Mouse (Mus musculus) olfactory bulb, adult 2 months (tissue): ENCODE measurements around the gene Vps54.
"Not testable (repeated sequence)": the region's sequence is repeated elsewhere in the genome, so short reads cannot be mapped to it uniquely, and the experiment has no call there.

Experiments
- CTCF ChIP-seq: fragments of 200-500 bp; IDR thresholded peaks from 2 replicates; pipeline ENCODE4 v1.5.1; 2012; ENCODE audit warnings: low read depth, mild to moderate bottlenecking, low read length, moderate library complexity; ENCODE audit not compliant: insufficient read depth
- POLR2A ChIP-seq: fragments of 200-500 bp; IDR thresholded peaks from 2 replicates; pipeline ENCODE4 v1.6.1; 2012; ENCODE audit warnings: mild to moderate bottlenecking, low read depth, low read length, moderate library complexity; ENCODE audit not compliant: insufficient read depth

DNA sequence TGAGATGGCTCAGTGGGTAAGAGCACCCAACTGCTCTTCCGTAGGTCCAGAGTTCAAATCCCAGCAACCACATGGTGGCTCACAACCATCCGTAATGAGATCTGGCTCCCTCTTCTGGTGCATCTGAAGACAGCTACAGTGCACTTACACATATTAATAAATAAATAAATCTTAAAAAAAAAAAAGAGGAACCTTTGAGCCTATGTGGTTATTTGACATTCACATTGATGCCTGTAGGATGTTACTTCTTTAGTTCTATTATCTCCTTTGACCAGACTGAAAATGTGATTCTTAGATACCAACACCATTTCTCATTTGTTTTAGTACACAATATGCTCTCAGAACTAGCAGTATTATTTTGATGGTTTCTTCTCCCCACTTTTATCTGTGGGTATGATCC lies 49.1 kb downstream of the Vps54 start:
- TF ChIP-seq CTCF, POLR2A: not testable (repeated sequence)
